Mouse (Mus musculus): Measurements from ENCODE around the gene Nubp2.

DNA sequence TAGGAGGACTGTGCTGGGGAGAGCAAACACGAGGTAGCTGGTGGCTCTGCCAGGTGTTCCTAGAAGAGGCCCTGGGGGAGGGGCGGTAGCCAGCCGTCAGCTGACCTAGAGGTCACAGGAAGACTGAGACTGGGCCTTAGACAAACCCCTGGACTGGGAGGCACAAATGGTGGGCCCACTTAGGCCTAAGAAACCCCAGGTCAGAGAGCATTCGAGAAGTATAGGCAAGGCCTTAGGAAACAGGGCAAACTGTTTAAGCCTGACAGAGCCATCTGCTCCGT is 8.1 kb downstream of the Nubp2 start:
- TF ChIP-seq GATA1 (IDR thresholded peaks at IDR 0.05; ENCODE audit: borderline replicate concordance, low read length) (no peak), CTCF (IDR thresholded peaks at IDR 0.05; ENCODE audit: low read depth, low read length) (no peak), TAL1 (conservative IDR thresholded peaks at IDR 0.05; ENCODE audit: low read depth, low read length) (no peak), POLR2AphosphoS5 (IDR thresholded peaks at IDR 0.05; ENCODE audit: insufficient replicate concordance, low read depth, low read length) (no peak)
